Mouse (Mus musculus): ENCODE results near the gene Ssu72. TPM values are rescaled to one million over a fixed set of nuclear protein-coding genes. Genes with fewer than 3 reads are reported as not detected.
A peak's percentile ranks its signal among the peaks of the same experiment; 100 is the strongest.
"Not testable (repeated sequence)": the region's sequence is repeated elsewhere in the genome, so short reads cannot be mapped to it uniquely, and the experiment has no call there.

Ssu72 gene
- polyA plus RNA-seq, 1 experiment from 2014 or later, result 158 TPM

- Histone ChIP-seq H3K27ac (ENCODE audit: low read depth, low read length) (no peak overlapping the region), H3K4me2 (ENCODE audit: low read depth) (no peak overlapping the region), H3K4me3 (ENCODE audit: low read depth, low read length) (no peak overlapping the region), H3K9ac (ENCODE audit: low read length) (no peak overlapping the region), H3K9me3 (ENCODE audit: control insufficient read depth, low read length) (no peaks in the 10 kb centered on the region), H3K4me1 (ENCODE audit: control insufficient read depth, insufficient read depth, low read length) (peaks cover 6% of the 10 kb centered on the region), H3K27me3 (ENCODE audit: control insufficient read depth, insufficient read depth, low read length) (no peaks in the 10 kb centered on the region), H3K36me3 (ENCODE audit: control insufficient read depth, insufficient read depth, low read length) (no peaks in the 10 kb centered on the region)
- DNase-seq (ENCODE audit: low spot score) (no peak), ATAC-seq (ENCODE audit: insufficient read depth, low FRiP score, low TSS enrichment) (no peak)
- WGBS, result 72% methylated on average over 2 of the region's 2 CpGs
Observed at GRCm38 (mm10) chr4:155672082-155672481, 32.5 kb upstream of the Ssu72 start.

- Histone ChIP-seq H3K36me3 (ENCODE audit: control insufficient read depth, insufficient read depth, low read length) (no peaks in the 10 kb centered on the region), H3K4me2 (ENCODE audit: low read depth) (no peak overlapping the region), H3K9ac (ENCODE audit: low read length) (no peak overlapping the region), H3K4me1 (ENCODE audit: control insufficient read depth, insufficient read depth, low read length) (no peaks in the 10 kb centered on the region), H3K9me3 (ENCODE audit: control insufficient read depth, low read length) (no peaks in the 10 kb centered on the region), H3K27me3 (ENCODE audit: control insufficient read depth, insufficient read depth, low read length) (no peaks in the 10 kb centered on the region), H3K4me3 (ENCODE audit: low read depth, low read length) (no peak overlapping the region), H3K27ac (ENCODE audit: low read depth, low read length) (no peak overlapping the region)
- no peak for ATAC-seq (ENCODE audit: insufficient read depth, low FRiP score, low TSS enrichment)
- no peak for DNase-seq (ENCODE audit: low spot score)
- 86% methylated on average over 2 of the region's 2 CpGs for WGBS
Observed at GRCm38 (mm10) chr4:155675991-155676390, 28.6 kb upstream of the Ssu72 start.

DNA sequence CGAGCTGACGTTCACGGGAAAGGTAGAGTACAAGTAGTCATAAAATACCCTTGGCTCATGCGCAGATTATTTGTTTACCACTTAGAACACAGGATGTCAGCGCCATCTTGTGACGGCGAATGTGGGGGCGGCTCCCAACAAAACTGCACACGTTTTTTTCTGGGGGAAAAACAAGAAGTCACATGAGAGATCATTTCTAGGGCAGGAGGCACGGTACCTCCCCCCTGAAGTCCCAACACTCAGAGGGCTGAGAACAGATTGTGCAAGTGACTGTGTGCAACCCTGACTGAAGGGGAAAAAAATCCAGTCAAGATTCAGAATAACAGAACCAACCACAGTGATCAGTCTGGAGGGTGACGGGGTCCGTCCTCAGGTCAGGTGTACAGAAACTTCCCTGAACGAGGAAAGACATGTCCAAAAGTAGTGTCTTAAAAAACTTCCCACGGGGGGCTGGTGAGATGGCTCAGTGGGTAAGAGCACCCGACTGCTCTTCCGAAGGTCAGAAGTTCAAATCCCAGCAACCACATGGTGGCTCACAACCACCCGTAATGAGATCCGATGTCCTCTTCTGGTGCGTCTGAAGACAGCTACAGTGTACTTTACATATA lies 20.8 kb upstream of the Ssu72 start:
- not testable (repeated sequence) for H3K9me3 ChIP-seq (ENCODE audit: control insufficient read depth, low read length); H3K4me3 ChIP-seq (ENCODE audit: low read depth, low read length); H3K4me2 ChIP-seq (ENCODE audit: low read depth); ATAC-seq (ENCODE audit: insufficient read depth, low FRiP score, low TSS enrichment); H3K27ac ChIP-seq (ENCODE audit: low read depth, low read length); H3K9ac ChIP-seq (ENCODE audit: low read length); H3K27me3 ChIP-seq (ENCODE audit: control insufficient read depth, insufficient read depth, low read length); DNase-seq (ENCODE audit: low spot score); H3K4me1 ChIP-seq (ENCODE audit: control insufficient read depth, insufficient read depth, low read length); H3K36me3 ChIP-seq (ENCODE audit: control insufficient read depth, insufficient read depth, low read length)
- WGBS, result 91% methylated on average over 16 of the region's 19 CpGs

- not testable (repeated sequence) for DNase-seq (ENCODE audit: low spot score); H3K27ac ChIP-seq (ENCODE audit: low read depth, low read length); H3K9ac ChIP-seq (ENCODE audit: low read length); H3K27me3 ChIP-seq (ENCODE audit: control insufficient read depth, insufficient read depth, low read length); H3K4me1 ChIP-seq (ENCODE audit: control insufficient read depth, insufficient read depth, low read length); H3K4me2 ChIP-seq (ENCODE audit: low read depth); H3K4me3 ChIP-seq (ENCODE audit: low read depth, low read length); H3K36me3 ChIP-seq (ENCODE audit: control insufficient read depth, insufficient read depth, low read length); H3K9me3 ChIP-seq (ENCODE audit: control insufficient read depth, low read length); ATAC-seq (ENCODE audit: insufficient read depth, low FRiP score, low TSS enrichment)
- WGBS, result 94% methylated on average over 4 of the region's 4 CpGs
Observed at GRCm38 (mm10) chr4:155687764-155688163, 16.8 kb upstream of the Ssu72 start.

- Histone ChIP-seq H3K4me1 (ENCODE audit: control insufficient read depth, insufficient read depth, low read length) (no peaks in the 10 kb centered on the region), H3K9me3 (ENCODE audit: control insufficient read depth, low read length) (no peaks in the 10 kb centered on the region), H3K9ac (ENCODE audit: low read length) (no peak overlapping the region), H3K4me3 (ENCODE audit: low read depth, low read length) (no peak overlapping the region), H3K4me2 (ENCODE audit: low read depth) (no peak overlapping the region), H3K27ac (ENCODE audit: low read depth, low read length) (no peak overlapping the region), H3K27me3 (ENCODE audit: control insufficient read depth, insufficient read depth, low read length) (peaks cover 6% of the 10 kb centered on the region), H3K36me3 (ENCODE audit: control insufficient read depth, insufficient read depth, low read length) (no peaks in the 10 kb centered on the region)
- 85% methylated on average over 12 of the region's 12 CpGs for WGBS
- DNase-seq (ENCODE audit: low spot score), result no peak
- ATAC-seq (ENCODE audit: insufficient read depth, low FRiP score, low TSS enrichment), result no peak
Observed at GRCm38 (mm10) chr4:155690571-155691375, 13.8 kb upstream of the Ssu72 start.

DNA sequence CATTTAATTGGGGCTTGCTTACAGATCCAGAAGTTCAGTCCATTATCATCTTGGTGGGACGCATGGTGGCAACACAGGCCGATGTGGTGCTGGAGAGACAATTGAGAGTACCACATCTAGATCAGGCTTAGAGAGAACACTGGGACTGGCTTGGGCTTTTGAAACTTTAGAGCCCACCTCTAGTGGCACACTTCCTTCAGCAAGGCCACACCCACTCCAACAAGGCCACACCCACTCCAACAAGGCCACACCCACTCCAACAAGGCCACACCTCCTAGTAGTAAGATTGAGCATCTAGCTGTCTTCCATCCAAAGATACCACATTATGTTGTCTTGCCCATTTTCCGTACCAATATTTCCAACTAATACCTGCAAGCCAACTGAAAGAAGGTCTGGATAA lies 12.2 kb upstream of the Ssu72 start:
- ATAC-seq (ENCODE audit: insufficient read depth, low FRiP score, low TSS enrichment), result no peak
- Histone ChIP-seq H3K4me2 (ENCODE audit: low read depth) (no peak overlapping the region), H3K27ac (ENCODE audit: low read depth, low read length) (no peak overlapping the region), H3K4me1 (ENCODE audit: control insufficient read depth, insufficient read depth, low read length) (no peaks in the 10 kb centered on the region), H3K9me3 (ENCODE audit: control insufficient read depth, low read length) (no peaks in the 10 kb centered on the region), H3K36me3 (ENCODE audit: control insufficient read depth, insufficient read depth, low read length) (no peaks in the 10 kb centered on the region), H3K9ac (ENCODE audit: low read length) (no peak overlapping the region), H3K4me3 (ENCODE audit: low read depth, low read length) (no peak overlapping the region), H3K27me3 (ENCODE audit: control insufficient read depth, insufficient read depth, low read length) (peaks cover 13% of the 10 kb centered on the region)
- DNase-seq (ENCODE audit: low spot score), result no peak
- 93% methylated on average over 3 of the region's 3 CpGs for WGBS

GRCm38 (mm10) chr4:155694111-155694481 lies 10.5 kb upstream of the Ssu72 start, which contains the start of gene Fndc10:
Fndc10 (plus strand) TSS chr4:155694342.
- Histone ChIP-seq H3K27me3 (ENCODE audit: control insufficient read depth, insufficient read depth, low read length) (peaks cover 13% of the 10 kb centered on the region), H3K4me2 (ENCODE audit: low read depth) (peak within 1 kb of the TSS; percentile 79), H3K36me3 (ENCODE audit: control insufficient read depth, insufficient read depth, low read length) (no peaks in the 10 kb centered on the region), H3K4me3 (ENCODE audit: low read depth, low read length) (peak within 1 kb of the TSS; percentile 75), H3K4me1 (ENCODE audit: control insufficient read depth, insufficient read depth, low read length) (no peaks in the 10 kb centered on the region), H3K9me3 (ENCODE audit: control insufficient read depth, low read length) (no peaks in the 10 kb centered on the region), H3K9ac (ENCODE audit: low read length) (peak within 1 kb of the TSS; percentile 67), H3K27ac (ENCODE audit: low read depth, low read length) (peak within 1 kb of the TSS; percentile 1; the same call in 1 of the 2 replicates)
- WGBS, result under 1% methylated on average over 40 of the region's 47 CpGs
- DNase-seq (ENCODE audit: low spot score) (peak; percentile 70), ATAC-seq (ENCODE audit: insufficient read depth, low FRiP score, low TSS enrichment) (peak; percentile 75; the same call in 1 of the 2 replicates)

DNA sequence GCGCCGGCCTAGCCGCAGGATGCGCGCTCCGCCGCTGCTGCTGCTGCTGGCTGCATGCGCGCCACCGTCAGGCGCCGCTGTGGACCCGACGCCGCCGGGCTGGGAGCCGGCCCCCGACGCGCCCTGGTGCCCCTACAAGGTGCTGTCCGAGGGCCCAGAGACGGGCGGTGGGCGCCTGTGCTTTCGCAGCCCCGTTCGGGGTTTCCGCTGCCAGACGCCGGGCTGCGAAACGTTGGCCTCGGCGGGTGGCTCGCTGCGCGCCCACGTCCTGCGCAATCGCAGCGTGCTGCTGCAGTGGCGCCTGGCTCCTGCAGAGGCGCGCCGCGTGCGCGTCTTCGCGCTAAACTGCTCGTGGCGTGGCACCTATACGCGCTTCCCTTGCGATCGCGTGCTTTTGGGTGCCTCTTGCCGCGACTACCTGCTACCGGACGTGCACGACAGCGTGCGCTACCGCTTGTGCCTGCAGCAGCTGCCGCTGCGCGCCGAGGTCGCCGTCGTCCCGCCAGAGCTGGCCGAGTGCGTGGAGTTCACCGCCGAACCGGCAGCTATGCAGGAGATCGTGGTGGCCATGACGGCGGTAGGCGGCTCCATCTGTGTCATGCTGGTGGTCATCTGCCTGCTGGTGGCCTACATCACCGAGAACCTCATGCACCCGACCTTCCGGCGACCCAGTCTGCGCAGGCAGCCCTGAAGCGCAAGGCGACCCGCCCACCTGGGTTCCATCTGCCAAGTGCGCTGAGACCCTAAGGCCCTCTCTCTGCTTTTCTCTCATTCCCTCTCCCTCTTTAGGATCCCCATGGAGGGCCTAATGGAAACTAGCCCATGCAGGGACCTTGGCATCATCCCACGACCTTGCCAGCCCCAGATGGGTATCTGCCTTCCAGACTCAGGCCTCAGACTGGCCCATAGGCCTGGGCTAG lies 9.9 kb upstream of the Ssu72 start:
- H3K4me1 ChIP-seq (ENCODE audit: control insufficient read depth, insufficient read depth, low read length), result no peaks in the 10 kb centered on the region
- H3K4me2 ChIP-seq (ENCODE audit: low read depth), result peak overlapping the region; percentile 79
- peak overlapping the region; percentile 1; the same call in 1 of the 2 replicates for H3K27ac ChIP-seq (ENCODE audit: low read depth, low read length)
- H3K4me3 ChIP-seq (ENCODE audit: low read depth, low read length), result peak overlapping the region; percentile 75
- WGBS, result under 1% methylated on average over 91 of the region's 92 CpGs
- DNase-seq (ENCODE audit: low spot score), result peak; percentile 68
- peak; percentile 57 for ATAC-seq (ENCODE audit: insufficient read depth, low FRiP score, low TSS enrichment)
- H3K36me3 ChIP-seq (ENCODE audit: control insufficient read depth, insufficient read depth, low read length), result no peaks in the 10 kb centered on the region
- peaks cover 13% of the 10 kb centered on the region for H3K27me3 ChIP-seq (ENCODE audit: control insufficient read depth, insufficient read depth, low read length)
- peak overlapping the region; percentile 67 for H3K9ac ChIP-seq (ENCODE audit: low read length)
- H3K9me3 ChIP-seq (ENCODE audit: control insufficient read depth, low read length), result no peaks in the 10 kb centered on the region
